Mouse (Mus musculus) stomach, embryonic 16.5 days (tissue): ENCODE data around the gene F13b. TPM values are rescaled to one million over a fixed set of nuclear protein-coding genes. Genes with fewer than 3 reads are reported as not detected.

Experiments used
- ATAC-seq: fragments of 200-750 bp; cut with Nextera tagmentation; 2 replicates; pipeline ENCODE4 v1.8.0; 2017; ENCODE audit warnings: moderate number of reproducible peaks, moderate TSS enrichment; ENCODE audit not compliant: insufficient read depth, low FRiP score
- H3K27ac ChIP-seq: fragments of 300-500 bp; sonication (generic); 2 replicates; pipeline ENCODE4 v1.5.1; 2014; ENCODE audit warnings: low read length
- H3K27me3 ChIP-seq: fragments of 300-500 bp; sonication (generic); 2 replicates; pipeline ENCODE4 v1.6.1; 2014; ENCODE audit warnings: low read length, control low read depth, mixed read lengths; ENCODE audit not compliant: control insufficient read depth, insufficient read depth
- H3K36me3 ChIP-seq: fragments of 300-500 bp; sonication (generic); 2 replicates; pipeline ENCODE4 v1.6.1; 2014; ENCODE audit warnings: low read length; ENCODE audit not compliant: control insufficient read depth, insufficient read depth
- H3K4me1 ChIP-seq: fragments of 300-500 bp; sonication (generic); 2 replicates; pipeline ENCODE4 v1.6.1; 2014; ENCODE audit warnings: low read length, control low read depth, mixed read lengths; ENCODE audit not compliant: control insufficient read depth, insufficient read depth
- H3K4me2 ChIP-seq: fragments of 300-500 bp; sonication (generic); 2 replicates; pipeline ENCODE4 v1.6.1; 2014; ENCODE audit warnings: low read depth, low read length, mixed read lengths
- H3K4me3 ChIP-seq: fragments of 300-500 bp; sonication (generic); replicated peaks from 2 replicates; pipeline ENCODE4 v1.5.1; 2014; ENCODE audit warnings: mild to moderate bottlenecking, low read length
- H3K9ac ChIP-seq: fragments of 300-500 bp; sonication (generic); 2 replicates; pipeline ENCODE4 v1.6.1; 2014; ENCODE audit warnings: low read length
- H3K9me3 ChIP-seq: fragments of 300-500 bp; sonication (generic); replicated peaks from 2 replicates; pipeline ENCODE4 v1.6.1; 2016; ENCODE audit warnings: low read length, control low read depth; ENCODE audit not compliant: control insufficient read depth
- WGBS: fragments of 180-500 bp; shearing (Covaris S2); extraction: QIAGEN DNeasy Blood & Tissue Kit; methylation state at CpG from one replicate; pipeline ENCODE4 v1.1.7; 2014; 5-methylcytosine and 5-hydroxymethylcytosine counted together
- polyA plus RNA-seq: library from polyadenylated mRNA; unstranded; fragments of >200 nt; fragmentation: Nextera tagmentation; extraction: Ambion mirVana; gene quantifications from 2 replicates; pipeline ENCODE4 v1.2.1, GENCODE M21; 2015

F13b gene
- polyA plus RNA-seq, 1 experiment from 2014 or later: 1.1 TPM

DNA sequence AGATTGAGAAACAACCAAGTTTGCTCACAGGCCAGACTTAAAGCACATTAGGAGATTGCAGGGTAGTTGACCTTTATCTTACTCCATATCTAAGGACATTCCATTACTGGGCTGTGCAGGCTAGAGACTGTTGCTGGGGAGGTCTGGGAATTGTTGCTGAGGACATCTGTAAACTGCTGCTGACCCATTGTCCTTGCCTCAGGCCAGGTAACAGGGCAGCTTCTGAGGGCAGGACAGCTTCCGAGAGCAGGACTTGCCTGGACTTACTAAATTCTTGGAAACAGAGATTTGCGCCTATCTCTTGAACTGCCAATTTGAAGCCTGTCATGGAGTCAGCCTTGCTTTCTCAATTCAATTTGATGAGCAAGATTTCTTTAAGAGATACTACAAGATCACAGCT lies 6.1 kb upstream of the F13b start:
- WGBS: 90% methylated on average over 2 of the region's 2 CpGs

DNA sequence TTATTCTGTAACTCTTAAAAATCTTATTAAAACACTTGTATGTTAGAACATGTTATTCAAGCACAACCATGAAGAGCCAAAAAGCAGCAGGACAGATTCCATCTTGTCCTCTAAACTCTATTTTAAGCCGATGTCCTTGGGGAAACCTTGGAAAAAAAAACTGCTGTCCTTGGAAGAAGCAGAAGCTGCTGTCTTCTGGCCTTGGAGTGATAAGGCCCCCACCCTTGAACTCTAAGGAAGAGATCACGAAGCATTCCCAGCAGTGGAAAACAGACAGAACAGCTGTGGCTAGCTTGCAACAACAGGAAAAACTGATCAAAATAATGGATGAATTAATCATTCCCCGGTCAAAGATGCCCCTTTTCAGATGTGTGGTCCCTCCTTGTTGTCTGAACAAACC lies 5.3 kb upstream of the F13b start:
- Histone ChIP-seq H3K9me3 (no peaks in the 10 kb centered on the region), H3K9ac (no peak overlapping the region), H3K4me1 (no peaks in the 10 kb centered on the region), H3K27me3 (no peaks in the 10 kb centered on the region), H3K4me2 (no peak overlapping the region), H3K4me3 (no peak overlapping the region), H3K36me3 (peaks cover 8% of the 10 kb centered on the region; the same call in 1 of the 2 replicates), H3K27ac (no peak overlapping the region)
- ATAC-seq: no peak
- 81% methylated on average over 3 of the region's 3 CpGs for WGBS

More for the DNA sequence above, 6.1 kb upstream of the F13b start:
- no peak for ATAC-seq
- Histone ChIP-seq H3K27me3 (no peaks in the 10 kb centered on the region), H3K9me3 (no peaks in the 10 kb centered on the region), H3K27ac (no peak overlapping the region), H3K36me3 (peaks cover 9% of the 10 kb centered on the region; the same call in 1 of the 2 replicates), H3K9ac (no peak overlapping the region), H3K4me3 (no peak overlapping the region), H3K4me1 (no peaks in the 10 kb centered on the region), H3K4me2 (no peak overlapping the region)

DNA sequence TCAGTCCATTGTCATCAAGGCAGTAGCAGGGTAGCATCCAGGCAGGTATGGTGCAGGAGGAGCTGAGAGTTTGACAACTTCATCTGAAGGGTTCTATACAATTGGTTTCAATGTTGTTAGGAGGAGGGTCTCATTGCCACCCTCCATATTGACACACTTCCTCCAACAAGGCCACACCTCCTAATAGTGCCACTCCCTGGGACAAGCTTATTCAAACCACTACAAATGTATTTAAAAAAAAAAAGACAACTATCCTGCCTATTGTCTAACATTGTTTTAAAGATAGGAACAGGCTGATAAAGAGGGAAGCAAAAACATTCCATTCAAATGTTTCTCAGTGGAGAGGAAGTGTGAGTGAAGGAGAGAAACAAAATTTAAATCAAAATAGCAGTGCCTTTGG lies 1.8 kb upstream of the F13b start:
- ATAC-seq: no peak
- no peaks in the 10 kb centered on the region for H3K27me3 ChIP-seq
- H3K4me2 ChIP-seq: no peak overlapping the region
- no peaks in the 10 kb centered on the region for H3K36me3 ChIP-seq
- H3K4me3 ChIP-seq: no peak overlapping the region
- no peaks in the 10 kb centered on the region for H3K4me1 ChIP-seq
- no peak overlapping the region for H3K9ac ChIP-seq
- no peaks in the 10 kb centered on the region for H3K9me3 ChIP-seq
- no peak overlapping the region for H3K27ac ChIP-seq

DNA sequence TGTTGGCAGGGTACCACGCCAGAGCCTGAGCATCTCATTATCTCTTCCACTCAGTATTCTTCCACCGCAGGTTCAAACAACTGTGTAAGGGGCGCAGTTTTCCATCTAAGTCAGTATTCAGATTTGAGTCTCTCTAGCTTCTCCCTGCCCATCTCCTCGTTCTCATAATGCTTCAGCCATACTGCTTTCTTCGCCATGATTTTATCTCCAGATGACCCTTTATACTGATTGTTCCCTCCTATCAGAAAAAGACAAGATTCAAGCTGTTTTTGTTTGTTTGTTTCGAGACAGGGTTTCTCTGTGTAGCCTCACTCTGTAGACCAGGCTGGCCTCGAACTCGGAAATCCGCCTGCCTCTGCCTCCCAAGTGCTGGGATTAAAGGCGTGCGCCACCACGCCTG lies 13.1 kb downstream of the F13b start:
- H3K4me1 ChIP-seq: no peaks in the 10 kb centered on the region
- no peak overlapping the region for H3K4me2 ChIP-seq
- H3K4me3 ChIP-seq: no peak overlapping the region
- no peak overlapping the region for H3K9ac ChIP-seq
- no peak overlapping the region for H3K27ac ChIP-seq
- WGBS: 83% methylated on average over 12 of the region's 12 CpGs
- ATAC-seq: no peak
- H3K27me3 ChIP-seq: no peaks in the 10 kb centered on the region
- H3K36me3 ChIP-seq: no peaks in the 10 kb centered on the region
- no peaks in the 10 kb centered on the region for H3K9me3 ChIP-seq

DNA sequence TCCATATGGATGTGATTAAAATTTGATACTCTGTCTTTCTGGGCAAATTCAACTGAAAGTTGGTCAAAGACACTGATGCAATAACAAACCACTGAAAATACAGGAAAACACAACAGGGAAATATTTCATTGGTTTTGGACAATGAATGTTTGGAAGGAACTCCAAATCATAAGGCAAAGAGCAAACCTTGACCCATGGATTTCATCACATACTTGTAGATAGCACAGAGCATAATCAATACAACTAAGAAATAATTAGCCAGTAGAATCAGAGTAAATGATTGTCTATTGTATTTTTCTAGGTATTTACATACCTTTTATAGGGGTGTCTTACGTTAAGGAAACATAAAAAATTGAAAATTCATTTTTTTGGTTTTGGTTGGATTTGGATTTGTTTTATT lies 47.0 kb downstream of the F13b start:
- H3K9ac ChIP-seq: no peak overlapping the region
- no peak for ATAC-seq
- no peaks in the 10 kb centered on the region for H3K4me1 ChIP-seq
- no peak overlapping the region for H3K27ac ChIP-seq
- no peaks in the 10 kb centered on the region for H3K9me3 ChIP-seq
- no peaks in the 10 kb centered on the region for H3K36me3 ChIP-seq
- no peak overlapping the region for H3K4me3 ChIP-seq
- H3K27me3 ChIP-seq: no peaks in the 10 kb centered on the region
- no peak overlapping the region for H3K4me2 ChIP-seq
- WGBS: 81% methylated on average over 1 of the region's 1 CpGs

DNA sequence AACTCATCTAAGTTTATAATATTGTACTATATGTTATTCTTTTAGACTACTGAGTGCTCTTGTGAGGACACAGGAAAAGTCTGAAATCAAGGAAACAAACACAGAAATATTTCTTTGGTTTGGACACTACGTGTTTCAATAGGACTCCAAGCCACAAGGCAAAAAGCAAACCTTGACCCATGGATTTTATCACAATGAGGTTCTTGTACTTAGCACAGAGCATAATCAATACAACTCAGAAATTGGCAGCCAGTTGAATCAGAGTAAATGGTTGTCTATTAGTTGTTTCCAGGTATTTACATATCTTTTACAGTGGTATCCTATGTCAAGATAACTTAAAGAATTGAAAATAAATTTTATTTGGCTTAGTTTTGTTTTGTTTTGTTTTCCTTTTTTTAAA lies 49.8 kb downstream of the F13b start:
- Histone ChIP-seq H3K9me3 (no peaks in the 10 kb centered on the region), H3K27ac (no peak overlapping the region), H3K4me2 (no peak overlapping the region), H3K4me1 (no peaks in the 10 kb centered on the region), H3K36me3 (no peaks in the 10 kb centered on the region), H3K27me3 (no peaks in the 10 kb centered on the region), H3K9ac (no peak overlapping the region), H3K4me3 (no peak overlapping the region)
- WGBS: 64% methylated on average over 1 of the region's 1 CpGs
- ATAC-seq: no peak

DNA sequence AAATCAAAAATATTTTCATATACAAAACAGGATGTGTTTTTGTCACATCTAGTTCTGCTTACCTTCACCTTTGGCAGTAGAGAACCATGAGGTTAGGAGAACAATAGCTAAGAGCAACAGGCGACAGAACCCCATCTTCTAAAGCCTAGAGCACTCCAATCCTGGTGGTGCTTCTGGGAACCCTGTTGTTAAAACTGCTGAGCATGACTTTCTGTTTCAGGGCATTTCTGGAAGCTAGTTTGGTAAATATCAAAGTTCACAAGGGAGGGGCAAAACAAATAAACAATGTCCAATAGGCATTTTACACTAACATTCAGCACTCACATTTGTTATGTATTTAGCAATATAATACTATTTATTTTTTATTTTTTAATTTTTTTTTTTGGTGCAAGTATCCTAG lies 58.5 kb downstream of the F13b start, which contains the start of gene Cfhr1:
Gene Cfhr1 (minus strand): TSS at position 249 of the 400 bp plus-strand sequence.
- H3K27me3 ChIP-seq: no peaks in the 10 kb centered on the region
- H3K9me3 ChIP-seq: no peaks in the 10 kb centered on the region
- no peaks in the 10 kb centered on the region for H3K4me1 ChIP-seq
- H3K36me3 ChIP-seq: no peaks in the 10 kb centered on the region
- 45% methylated on average over 1 of the region's 1 CpGs for WGBS
- no peak within 1 kb of the TSS for H3K27ac ChIP-seq
- no peak for ATAC-seq
- H3K9ac ChIP-seq: no peak within 1 kb of the TSS
- no peak within 1 kb of the TSS for H3K4me3 ChIP-seq
- no peak within 1 kb of the TSS for H3K4me2 ChIP-seq

Other genes starting within 250 kb of the F13b start
- gene Crb1, start 124.6 kb upstream of the F13b start, polyA plus RNA-seq: 0.09 TPM in 1 of 2 replicates, not detected in the other
- gene Zbtb41, start 79.4 kb upstream of the F13b start, polyA plus RNA-seq: 9.4 and 10.4 TPM in 2 replicates
- 9.0 and 10.7 TPM in 2 replicates for gene Aspm, start 46.9 kb upstream of the F13b start, polyA plus RNA-seq
- 0.44 TPM in 1 of 2 replicates, not detected in the other for gene Cfhr1, start 58.6 kb downstream of the F13b start, polyA plus RNA-seq